Mouse (Mus musculus) CH12.LX (cell line): ENCODE results near the gene Pxmp4. TPM values are rescaled to one million over a fixed set of nuclear protein-coding genes. Genes with fewer than 3 reads are reported as not detected.
A peak's percentile ranks its signal among the peaks of the same experiment; 100 is the strongest.

Experiments used
- DNase-seq: peaks from one replicate; pipeline ENCODE4 v3.0.0-alpha.2; 2013; ENCODE audit errors: extremely low read depth
- H3K27ac ChIP-seq: 2 replicates; pipeline ENCODE4 v1.5.1; 2012; ENCODE audit warnings: low read depth, mild to moderate bottlenecking, control low read depth, moderate library complexity; ENCODE audit not compliant: insufficient read depth
- H3K27me3 ChIP-seq: replicated peaks from 2 replicates; pipeline ENCODE3; 2012; ENCODE audit warnings: inconsistent platforms
- H3K36me3 ChIP-seq, 2 experiments: replicated peaks in 1 of 2; 2 replicates each; pipeline versions ENCODE3 to v1.6.1; 2012; ENCODE audit warnings: inconsistent platforms in 1 of 2, low read length in 1 of 2, mild to moderate bottlenecking in 1 of 2, mixed read lengths in 1 of 2, moderate library complexity in 1 of 2; ENCODE audit not compliant: control insufficient read depth in 1 of 2, insufficient read depth in 1 of 2
- H3K4me1 ChIP-seq, 2 experiments: 2 replicates each; pipeline ENCODE4 v1.6.1; 2012; ENCODE audit warnings: inconsistent platforms in 1 of 2, moderate library complexity in 1 of 2; ENCODE audit not compliant: insufficient read depth in 2 of 2, control insufficient read depth in 1 of 2
- H3K4me2 ChIP-seq: 2 replicates; pipeline ENCODE4 v1.6.1; 2012; ENCODE audit warnings: low read depth, mild to moderate bottlenecking, control low read depth; ENCODE audit not compliant: poor library complexity, insufficient read depth, severe bottlenecking
- H3K4me3 ChIP-seq, 3 experiments: fragments of 150-350 bp in 1 of 3; sonication (generic) in 1 of 3; replicated peaks in 1 of 3; 2 replicates each; pipeline versions ENCODE3 to v1.5.1; 2011 to 2012; ENCODE audit warnings: low read depth in 2 of 3, low read length in 2 of 3, mild to moderate bottlenecking in 2 of 3, moderate library complexity in 2 of 3, control low read depth in 1 of 3, improper control_type of control experiment in 1 of 3, inconsistent platforms in 1 of 3, mixed read lengths in 1 of 3; ENCODE audit not compliant: poor library complexity in 1 of 3
- H3K79me2 ChIP-seq: replicated peaks from 2 replicates; pipeline ENCODE4 v1.6.1; 2012; ENCODE audit warnings: mild to moderate bottlenecking, moderate library complexity; ENCODE audit not compliant: control insufficient read depth, poor library complexity, insufficient read depth, severe bottlenecking; ENCODE audit errors: extremely low read depth
- H3K9ac ChIP-seq: 2 replicates; pipeline ENCODE4 v1.6.1; 2012; ENCODE audit warnings: low read depth, mild to moderate bottlenecking, control low read depth, moderate library complexity; ENCODE audit not compliant: insufficient read depth
- H3K9me3 ChIP-seq: replicated peaks from 2 replicates; pipeline ENCODE3; 2012; ENCODE audit warnings: low read length, inconsistent platforms, mixed read lengths
- BHLHE40 ChIP-seq: IDR thresholded peaks from 2 replicates; pipeline ENCODE4 v1.6.1; 2011; ENCODE audit warnings: mild to moderate bottlenecking, low read depth, low read length, improper control_type of control experiment
- CHD1 ChIP-seq: IDR thresholded peaks from 2 replicates; pipeline ENCODE4 v1.6.1; 2012; ENCODE audit warnings: low read depth, low read length, improper control_type of control experiment, inconsistent platforms
- CTCF ChIP-seq, 2 experiments: IDR thresholded peaks in 1 of 2; conservative IDR thresholded peaks in 1 of 2; 2 replicates each; pipeline ENCODE4 v1.5.1; 2011 to 2012; ENCODE audit warnings: low read depth in 2 of 2, low read length in 2 of 2, improper control_type of control experiment in 1 of 2, inconsistent platforms in 1 of 2, mild to moderate bottlenecking in 1 of 2, moderate library complexity in 1 of 2
- E2F4 ChIP-seq: IDR thresholded peaks from 2 replicates; pipeline ENCODE4 v1.6.1; 2011; ENCODE audit warnings: low read depth, low read length, improper control_type of control experiment; ENCODE audit not compliant: insufficient replicate concordance
- ELF1 ChIP-seq: IDR thresholded peaks from 2 replicates; pipeline ENCODE4 v1.6.1; 2014; ENCODE audit warnings: low read depth, mild to moderate bottlenecking, inconsistent platforms, low read length, improper control_type of control experiment
- EP300 ChIP-seq: IDR thresholded peaks from 2 replicates; pipeline ENCODE4 v1.6.1; 2011; ENCODE audit warnings: low read length, improper control_type of control experiment
- ETS1 ChIP-seq: conservative IDR thresholded peaks from 2 replicates; pipeline ENCODE4 v1.6.1; 2012; ENCODE audit warnings: low read depth, mild to moderate bottlenecking, inconsistent platforms, low read length, improper control_type of control experiment, moderate library complexity
- GABPA ChIP-seq: IDR thresholded peaks from 2 replicates; pipeline ENCODE4 v1.6.1; 2012; ENCODE audit warnings: low read depth, low read length, improper control_type of control experiment, inconsistent platforms; ENCODE audit not compliant: insufficient replicate concordance
- HCFC1 ChIP-seq: IDR thresholded peaks from 2 replicates; pipeline ENCODE4 v1.6.1; 2012; ENCODE audit warnings: low read depth, mild to moderate bottlenecking, inconsistent platforms, low read length, improper control_type of control experiment
- IRF4 ChIP-seq: IDR thresholded peaks from 2 replicates; pipeline ENCODE4 v1.6.1; 2014; ENCODE audit warnings: low read depth, mild to moderate bottlenecking, inconsistent platforms, low read length, improper control_type of control experiment
- JUN ChIP-seq: IDR thresholded peaks from 2 replicates; pipeline ENCODE4 v1.6.1; 2011; ENCODE audit warnings: low read depth, mild to moderate bottlenecking, low read length, improper control_type of control experiment, moderate library complexity; ENCODE audit not compliant: insufficient read depth
- JUND ChIP-seq: conservative IDR thresholded peaks from 2 replicates; pipeline ENCODE4 v1.6.1; 2011; ENCODE audit warnings: low read depth, low read length, improper control_type of control experiment
- KAT2A ChIP-seq: IDR thresholded peaks from 2 replicates; pipeline ENCODE4 v1.6.1; 2012; ENCODE audit warnings: low read length, improper control_type of control experiment, inconsistent platforms; ENCODE audit not compliant: insufficient replicate concordance
- MAFK ChIP-seq: IDR thresholded peaks from 2 replicates; pipeline ENCODE4 v1.6.1; 2011; ENCODE audit warnings: low read length, improper control_type of control experiment; ENCODE audit not compliant: insufficient replicate concordance
- MAX ChIP-seq: IDR thresholded peaks from 2 replicates; pipeline ENCODE4 v1.6.1; 2011; ENCODE audit warnings: low read length, improper control_type of control experiment
- MAZ ChIP-seq: IDR thresholded peaks from 2 replicates; pipeline ENCODE4 v1.6.1; 2012; ENCODE audit warnings: low read depth, mild to moderate bottlenecking, inconsistent platforms, low read length, improper control_type of control experiment, moderate library complexity
- MEF2A ChIP-seq: IDR thresholded peaks from 2 replicates; pipeline ENCODE4 v1.6.1; 2014; ENCODE audit warnings: low read depth, mild to moderate bottlenecking, inconsistent platforms, low read length, improper control_type of control experiment, borderline replicate concordance
- MXI1 ChIP-seq: IDR thresholded peaks from 2 replicates; pipeline ENCODE4 v1.6.1; 2011; ENCODE audit warnings: mild to moderate bottlenecking, low read depth, low read length, improper control_type of control experiment
- MYC ChIP-seq: IDR thresholded peaks from 2 replicates; pipeline ENCODE4 v1.6.1; 2011; ENCODE audit warnings: low read depth, mild to moderate bottlenecking, improper control_type of control experiment, low read length
- NELFE ChIP-seq: IDR thresholded peaks from 2 replicates; pipeline ENCODE4 v1.6.1; 2011; ENCODE audit warnings: low read depth, low read length, improper control_type of control experiment
- NRF1 ChIP-seq: IDR thresholded peaks from 2 replicates; pipeline ENCODE4 v1.6.1; 2014; ENCODE audit warnings: low read depth, mild to moderate bottlenecking, inconsistent platforms, low read length, improper control_type of control experiment, moderate library complexity
- PAX5 ChIP-seq: IDR thresholded peaks from 2 replicates; pipeline ENCODE4 v1.6.1; 2012; ENCODE audit warnings: low read length, inconsistent platforms, mixed read lengths
- POLR2A ChIP-seq: IDR thresholded peaks from 2 replicates; pipeline ENCODE4 v1.6.1; 2011; ENCODE audit warnings: low read depth, mild to moderate bottlenecking, improper control_type of control experiment, low read length
- POLR2AphosphoS2 ChIP-seq: IDR thresholded peaks from 2 replicates; pipeline ENCODE4 v1.6.1; 2011; ENCODE audit warnings: low read depth, low read length, improper control_type of control experiment
- RAD21 ChIP-seq: IDR thresholded peaks from 2 replicates; pipeline ENCODE4 v1.6.1; 2011; ENCODE audit warnings: low read depth, mild to moderate bottlenecking, low read length, improper control_type of control experiment, moderate library complexity
- RCOR1 ChIP-seq: conservative IDR thresholded peaks from 2 replicates; pipeline ENCODE4 v1.6.1; 2012; ENCODE audit warnings: low read depth, mild to moderate bottlenecking, inconsistent platforms, low read length, improper control_type of control experiment
- SIN3A ChIP-seq: IDR thresholded peaks from 2 replicates; pipeline ENCODE4 v1.6.1; 2012; ENCODE audit warnings: low read length, improper control_type of control experiment, inconsistent platforms
- SMC3 ChIP-seq: IDR thresholded peaks from 2 replicates; pipeline ENCODE4 v1.6.1; 2011; ENCODE audit warnings: low read depth, low read length, improper control_type of control experiment
- TBP ChIP-seq: conservative IDR thresholded peaks from 2 replicates; pipeline ENCODE4 v1.6.1; 2011; ENCODE audit warnings: low read depth, low read length, improper control_type of control experiment
- TCF12 ChIP-seq: IDR thresholded peaks from 2 replicates; pipeline ENCODE4 v1.6.1; 2014; ENCODE audit warnings: low read depth, mild to moderate bottlenecking, inconsistent platforms, low read length, improper control_type of control experiment
- UBTF ChIP-seq: IDR thresholded peaks from 2 replicates; pipeline ENCODE4 v1.6.1; 2012; ENCODE audit warnings: low read depth, mild to moderate bottlenecking, inconsistent platforms, low read length, improper control_type of control experiment, moderate library complexity
- USF1 ChIP-seq: IDR thresholded peaks from 2 replicates; pipeline ENCODE4 v1.6.1; 2014; ENCODE audit warnings: low read depth, mild to moderate bottlenecking, inconsistent platforms, low read length, improper control_type of control experiment
- USF2 ChIP-seq: conservative IDR thresholded peaks from 2 replicates; pipeline ENCODE4 v1.6.1; 2011; ENCODE audit warnings: low read depth, low read length, improper control_type of control experiment
- ZC3H11A ChIP-seq: IDR thresholded peaks from 2 replicates; pipeline ENCODE4 v1.6.1; 2012; ENCODE audit warnings: low read depth, mild to moderate bottlenecking, inconsistent platforms, low read length, improper control_type of control experiment
- ZKSCAN1 ChIP-seq: IDR thresholded peaks from 2 replicates; pipeline ENCODE4 v1.6.1; 2012; ENCODE audit warnings: low read depth, inconsistent platforms, low read length, improper control_type of control experiment, borderline replicate concordance
- ZMIZ1 ChIP-seq: IDR thresholded peaks from 2 replicates; pipeline ENCODE4 v1.6.1; 2012; ENCODE audit warnings: low read depth, mild to moderate bottlenecking, inconsistent platforms, low read length, improper control_type of control experiment
- ZNF384 ChIP-seq: IDR thresholded peaks from 2 replicates; pipeline ENCODE4 v1.6.1; 2012; ENCODE audit warnings: low read depth, low read length, improper control_type of control experiment, inconsistent platforms
- dilution Hi-C: fragments of 300-500 bp; cut with MboI; formaldehyde crosslinking; loops from 2 replicates; pipeline ENCODE4 v1.14.3; 2020; ENCODE audit warnings: low sequenced_read_pairs; ENCODE audit not compliant: extremely low pct_unique_long_range_greater_than_20kb, extremely low pct_ligation_motif_present
- in situ Hi-C: fragments of 300-500 bp; cut with MboI; formaldehyde crosslinking; loops from 3 replicates; pipeline ENCODE4 v1.14.3; 2019; ENCODE audit warnings: low sequenced_read_pairs, low pct_ligation_motif_present, low pct_unique_long_range_greater_than_20kb, mixed read lengths
- polyA plus RNA-seq: library from polyadenylated mRNA; unstranded; fragments of >175 nt; gene quantifications from 2 replicates; pipeline ENCODE4 v1.2.1, GENCODE M21; 2012; ENCODE audit warnings: low read depth; ENCODE audit not compliant: insufficient read length
- total RNA-seq, 2 experiments: library from RNA; depleted of rRNA; stranded (reverse); fragments of 300-350 nt in 1 of 2; fragments of >200 nt in 1 of 2; gene quantifications; 2 replicates each; pipeline ENCODE4 v1.2.3; 2012 to 2014

Pxmp4 gene
- total and polyA plus RNA-seq, 3 experiments = 6.0 to 9.4 (median 7.6) TPM

GRCm38 (mm10) chr2:154613118-154614115 is 9.9 kb upstream of the Pxmp4 start, which contains the start of the genes Zfp341 and 4930519P11Rik:
Gene Zfp341, plus strand, starts transcription at chr2:154613297.
Gene 4930519P11Rik, minus strand, starts transcription at chr2:154613437.
- H3K4me1 ChIP-seq = peaks cover 4 to 9% of the 10 kb centered on the region in 2 experiments
- in situ Hi-C loops (no loop called here), dilution Hi-C loops (no loop called here)
- DNase-seq = peak; percentile 87
- H3K36me3 ChIP-seq = no peaks in the 10 kb centered on the region
- peak within 1 kb of the TSS; percentile 95 for H3K9ac ChIP-seq
- peak within 1 kb of the TSS; percentile 97 for H3K4me2 ChIP-seq
- H3K79me2 ChIP-seq = no peaks in the 10 kb centered on the region
- H3K27ac ChIP-seq = peak within 1 kb of the TSS; percentile 84
- H3K4me3 ChIP-seq = peak within 1 kb of the TSS; percentile 69 to 87 (median 74)
- peaks cover 6% of the 10 kb centered on the region for H3K27me3 ChIP-seq
- H3K9me3 ChIP-seq = no peaks in the 10 kb centered on the region
- TF ChIP-seq TCF12 (peak; percentile 64), SMC3 (peak; percentile 63), ETS1 (no peak), NELFE (peak; percentile 87), PAX5 (no peak), ELF1 (peak; percentile 79), MAX (peak; percentile 71; the same call in 1 of the 2 replicates), JUND (no peak), GABPA (no peak), E2F4 (no peak), RAD21 (peak; percentile 42), USF2 (no peak), MEF2A (peak; percentile 71), MYC (peak; percentile 93), CHD1 (no peak), HCFC1 (peak; percentile 77), ZNF384 (no peak), POLR2A (peak; percentile 77), JUN (no peak), ZC3H11A (no peak), TBP (peak; percentile 39; the same call in 1 of the 2 replicates), KAT2A (peak; percentile 63; the same call in 1 of the 2 replicates), USF1 (no peak), MAFK (no peak), MXI1 (peak; percentile 26; the same call in 1 of the 2 replicates), RCOR1 (no peak; the same call in 1 of the 2 replicates), CTCF (conservative IDR thresholded peaks at IDR 0.05 in 1 of 2, IDR thresholded peaks at IDR 0.05 in 1 of 2; ENCODE audit: low read depth in 2 of 2, low read length in 2 of 2) (peak in 1 of 2 experiments; percentile 90; a peak in 2 of 4 replicates), IRF4 (0 out of 2 replicates have a peak, but pooled peaks have one; percentile 22), EP300 (0 out of 2 replicates have a peak, but pooled peaks have one; percentile 5), POLR2AphosphoS2 (no peak), BHLHE40 (no peak; the same call in 1 of the 2 replicates), ZKSCAN1 (peak; percentile 73), MAZ (no peak), NRF1 (peak; percentile 66), SIN3A (peak; percentile 70; the same call in 1 of the 2 replicates), UBTF (peak; percentile 83), ZMIZ1 (peak; percentile 31)
